Mouse (Mus musculus): ENCODE measurements around the gene Srsf3.

The Srsf3 gene

GRCm38 (mm10) chr17:29086916-29087315 lies 54.5 kb downstream of the Srsf3 start:
- DNase-seq (ENCODE audit: extremely low spot score, low spot score) = no peak

- DNase-seq (ENCODE audit: extremely low spot score, low spot score) = no peak
Observed at GRCm38 (mm10) chr17:29090776-29091175, 58.3 kb downstream of the Srsf3 start, which contains the start of gene Cdkn1a. Gene Cdkn1a (plus strand): TSS chr17:29090976.

- no peak for DNase-seq (ENCODE audit: extremely low spot score, low spot score)
Observed at GRCm38 (mm10) chr17:29091348-29091944, 59.0 kb downstream of the Srsf3 start.

DNA sequence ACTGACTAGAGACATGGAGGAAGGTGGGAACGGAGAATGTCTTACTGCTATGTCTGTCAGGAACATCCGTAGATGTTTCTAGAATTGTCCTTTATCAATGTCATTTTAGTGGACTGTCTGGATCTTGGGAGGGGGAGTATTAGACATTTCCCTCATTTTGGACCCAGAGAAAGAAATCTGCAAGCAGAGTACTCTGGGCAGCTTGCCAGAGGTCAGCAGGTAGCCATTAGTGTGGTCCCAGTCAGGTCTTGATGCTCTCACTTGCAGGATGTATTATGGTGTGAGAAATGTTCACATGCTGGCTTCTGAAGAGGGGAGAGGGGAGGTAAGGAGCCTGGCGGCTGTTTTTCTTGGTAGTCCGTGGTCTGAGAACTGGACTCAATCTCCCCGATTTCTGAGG lies 60.1 kb downstream of the Srsf3 start:
- no peak for DNase-seq (ENCODE audit: extremely low spot score, low spot score)
